Mouse (Mus musculus) heart, postnatal 14 days (tissue): ENCODE data around the gene Pxt1. TPM values are rescaled to one million over a fixed set of nuclear protein-coding genes. Genes with fewer than 3 reads are reported as not detected.

Experiments used
- DNase-seq, 2 experiments: peaks; one replicate each; pipeline ENCODE4 v3.0.0; 2021 to 2022
- intact Hi-C: fragments of 180-260 bp; cut with DNase I; formaldehyde crosslinking; loops from one replicate; pipeline ENCODE4 v1.15.1; 2025
- total RNA-seq, 2 experiments: library from RNA; stranded (reverse); gene quantifications; 2 replicates each; pipeline ENCODE4 v1.2.3; 2021

The Pxt1 gene
- total RNA-seq, 2 experiments from 2014 or later = 0.36 to 0.44 TPM

GRCm38 (mm10) chr17:28922096-28922495 lies 21.5 kb downstream of the Pxt1 start:
- intact Hi-C loops = no loop called here
- no peak for DNase-seq

- intact Hi-C loops = no loop called here
- no peak for DNase-seq
These were observed 22.6 kb downstream of the Pxt1 start for GRCm38 (mm10) chr17:28921086-28921485.

GRCm38 (mm10) chr17:28916520-28916919 lies 27.1 kb downstream of the Pxt1 start:
- intact Hi-C loops = no loop called here
- DNase-seq = no peak

- DNase-seq = no peak
- intact Hi-C loops = no loop called here
These were observed 28.5 kb downstream of the Pxt1 start, which contains the start of gene 4930539E08Rik for GRCm38 (mm10) chr17:28915060-28915628. 4930539E08Rik (minus strand) TSS chr17:28915324.

GRCm38 (mm10) chr17:28913940-28914339 lies 29.7 kb downstream of the Pxt1 start:
- intact Hi-C loops = no loop called here
- no peak for DNase-seq

GRCm38 (mm10) chr17:28913200-28913599 lies 30.4 kb downstream of the Pxt1 start:
- intact Hi-C loops = no loop called here
- peak in 1 of 2 experiments; percentile 28 for DNase-seq

GRCm38 (mm10) chr17:28910139-28910538 lies 33.5 kb downstream of the Pxt1 start:
- intact Hi-C loops = no loop called here
- DNase-seq = no peak

- intact Hi-C loops = no loop called here
- peak; percentile 56 to 70 for DNase-seq
These were observed 34.2 kb downstream of the Pxt1 start for GRCm38 (mm10) chr17:28909252-28909941.

- intact Hi-C loops = no loop called here
- no peak for DNase-seq
These were observed 35.7 kb downstream of the Pxt1 start for GRCm38 (mm10) chr17:28907959-28908358.

- intact Hi-C loops = loop anchor here (2.0 kb wide), 1 partner anchor 21 kb away; no protein-coding TSS in a partner anchor
- peak in 1 of 2 experiments; percentile 25 for DNase-seq
These were observed 38.2 kb downstream of the Pxt1 start for GRCm38 (mm10) chr17:28905377-28905916.

GRCm38 (mm10) chr17:28904546-28905376 lies 38.9 kb downstream of the Pxt1 start:
- intact Hi-C loops = loop anchor here (2.0 kb wide), 1 partner anchor 22 kb away; no protein-coding TSS in a partner anchor
- peak; percentile 67 to 81 for DNase-seq

- intact Hi-C loops = no loop called here
These were observed 42.1 kb downstream of the Pxt1 start for GRCm38 (mm10) chr17:28901559-28901958.

GRCm38 (mm10) chr17:28899427-28899826 lies 44.2 kb downstream of the Pxt1 start:
- intact Hi-C loops = no loop called here
- no peak for DNase-seq

More at GRCm38 (mm10) chr17:28901559-28901958, 42.1 kb downstream of the Pxt1 start:
- DNase-seq = no peak

- intact Hi-C loops = no loop called here
- no peak for DNase-seq
These were observed 45.4 kb downstream of the Pxt1 start for GRCm38 (mm10) chr17:28898249-28898648.

- intact Hi-C loops = no loop called here
These were observed 45.8 kb downstream of the Pxt1 start for GRCm38 (mm10) chr17:28897817-28898216.

GRCm38 (mm10) chr17:28896095-28896780 lies 47.4 kb downstream of the Pxt1 start:
- intact Hi-C loops = no loop called here
- DNase-seq = no peak

More at GRCm38 (mm10) chr17:28897817-28898216, 45.8 kb downstream of the Pxt1 start:
- DNase-seq = no peak

GRCm38 (mm10) chr17:28895217-28895875 lies 48.3 kb downstream of the Pxt1 start:
- no peak for DNase-seq
- intact Hi-C loops = no loop called here

GRCm38 (mm10) chr17:28894050-28894767 lies 49.4 kb downstream of the Pxt1 start:
- DNase-seq = no peak
- intact Hi-C loops = no loop called here

- intact Hi-C loops = no loop called here
- no peak for DNase-seq
These were observed 57.4 kb downstream of the Pxt1 start for GRCm38 (mm10) chr17:28886266-28886665.
